Mouse (Mus musculus) thymus, adult 2 months (tissue): ENCODE data around the gene Sdc4. TPM values are rescaled to one million over a fixed set of nuclear protein-coding genes. Genes with fewer than 3 reads are reported as not detected.

ENCODE experiments used
- DNase-seq: peaks from one replicate; pipeline ENCODE4 v3.0.0; 2021
- H3K27ac ChIP-seq: fragments of 200-500 bp; 2 replicates; pipeline ENCODE4 v1.5.1; 2012; ENCODE audit warnings: low read length, control low read depth; ENCODE audit not compliant: control insufficient read depth, insufficient read depth
- H3K27me3 ChIP-seq: fragments of 200-500 bp; 2 replicates; pipeline ENCODE4 v1.6.1; 2012; ENCODE audit warnings: mild to moderate bottlenecking, low read length, moderate library complexity, mixed read lengths; ENCODE audit not compliant: control insufficient read depth, insufficient read depth
- H3K36me3 ChIP-seq: fragments of 200-500 bp; 2 replicates; pipeline ENCODE4 v1.6.1; 2012; ENCODE audit warnings: mild to moderate bottlenecking, low read length, moderate library complexity; ENCODE audit not compliant: control insufficient read depth, insufficient read depth
- H3K4me1 ChIP-seq: fragments of 200-500 bp; replicated peaks from 2 replicates; pipeline ENCODE4 v1.6.1; 2012; ENCODE audit warnings: low read length; ENCODE audit not compliant: control insufficient read depth, insufficient read depth
- H3K4me3 ChIP-seq: fragments of 200-500 bp; 2 replicates; pipeline ENCODE4 v1.5.1; 2012; ENCODE audit warnings: mild to moderate bottlenecking, low read length, control low read depth, moderate library complexity; ENCODE audit not compliant: control insufficient read depth, insufficient read depth
- CTCF ChIP-seq: fragments of 200-500 bp; IDR thresholded peaks from 2 replicates; pipeline ENCODE4 v1.5.1; 2012; ENCODE audit warnings: mild to moderate bottlenecking, control low read depth, low read length, moderate library complexity, borderline replicate concordance; ENCODE audit not compliant: control insufficient read depth, poor library complexity, insufficient read depth; ENCODE audit errors: extremely low read depth
- POLR2A ChIP-seq: fragments of 200-500 bp; IDR thresholded peaks from 2 replicates; pipeline ENCODE4 v1.6.1; 2012; ENCODE audit warnings: mild to moderate bottlenecking, low read length, control low read depth, moderate library complexity; ENCODE audit not compliant: control insufficient read depth, poor library complexity, insufficient read depth; ENCODE audit errors: extremely low read depth
- WGBS: fragments of 180-500 bp; shearing (Covaris S2); methylation state at CpG from one replicate; pipeline ENCODE4 v1.1.7; 2018; 5-methylcytosine and 5-hydroxymethylcytosine counted together
- polyA plus RNA-seq: library from polyadenylated mRNA; depleted of rRNA; stranded (reverse); fragments of >200 nt; gene quantifications from 2 replicates; pipeline ENCODE4 v1.2.3, GENCODE M21; 2012

The Sdc4 gene
- polyA plus RNA-seq, 1 experiment = 18.6 TPM

- Histone ChIP-seq H3K4me1 (peaks cover 31% of the 10 kb centered on the region), H3K4me3 (no peak overlapping the region), H3K27me3 (no peaks in the 10 kb centered on the region), H3K27ac (no peak overlapping the region), H3K36me3 (no peaks in the 10 kb centered on the region)
- 72% methylated on average over 12 of the region's 12 CpGs for WGBS
- no peak for TF ChIP-seq CTCF
- no peak for TF ChIP-seq POLR2A
- no peak for DNase-seq
Measured at GRCm38 (mm10) chr2:164426121-164426520, 17.6 kb downstream of the Sdc4 start.

DNA sequence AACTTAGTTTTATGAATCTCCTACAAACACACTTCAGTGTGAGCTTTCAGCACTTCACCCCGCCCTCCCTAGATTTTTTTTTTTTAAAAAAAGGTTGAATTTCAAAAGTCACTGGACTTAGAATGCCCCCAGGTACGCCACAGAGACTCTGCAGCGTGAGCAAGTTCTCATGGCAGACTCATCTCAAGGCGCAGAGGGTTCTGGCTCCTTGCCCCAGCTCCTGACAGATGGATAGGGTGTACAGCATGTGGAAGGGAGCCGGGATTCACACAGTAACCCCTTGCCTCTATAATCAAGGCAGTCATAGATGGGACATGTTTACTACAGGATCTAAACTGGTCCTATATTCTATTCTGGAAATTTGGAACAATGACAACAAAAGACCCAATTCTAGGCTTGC lies 18.3 kb downstream of the Sdc4 start:
- TF ChIP-seq POLR2A = no peak
- no peak for TF ChIP-seq CTCF
- no peak overlapping the region for H3K4me3 ChIP-seq
- no peak for DNase-seq
- H3K27ac ChIP-seq = no peak overlapping the region
- WGBS = 95% methylated on average over 5 of the region's 5 CpGs
- H3K27me3 ChIP-seq = no peaks in the 10 kb centered on the region
- H3K36me3 ChIP-seq = no peaks in the 10 kb centered on the region
- peaks cover 31% of the 10 kb centered on the region for H3K4me1 ChIP-seq

GRCm38 (mm10) chr2:164424406-164424805 lies 19.3 kb downstream of the Sdc4 start:
- 96% methylated on average over 8 of the region's 8 CpGs for WGBS
- no peak for DNase-seq
- Histone ChIP-seq H3K4me1 (peaks cover 31% of the 10 kb centered on the region), H3K27ac (no peak overlapping the region), H3K4me3 (no peak overlapping the region), H3K36me3 (no peaks in the 10 kb centered on the region), H3K27me3 (no peaks in the 10 kb centered on the region)
- TF ChIP-seq POLR2A = no peak
- TF ChIP-seq CTCF = no peak

GRCm38 (mm10) chr2:164423464-164423863 lies 20.2 kb downstream of the Sdc4 start:
- H3K36me3 ChIP-seq = no peaks in the 10 kb centered on the region
- H3K4me3 ChIP-seq = no peak overlapping the region
- peaks cover 36% of the 10 kb centered on the region for H3K4me1 ChIP-seq
- H3K27me3 ChIP-seq = no peaks in the 10 kb centered on the region
- DNase-seq = no peak
- 93% methylated on average over 11 of the region's 11 CpGs for WGBS
- no peak for TF ChIP-seq POLR2A
- TF ChIP-seq CTCF = no peak
- peak overlapping the region; percentile 96 for H3K27ac ChIP-seq

DNA sequence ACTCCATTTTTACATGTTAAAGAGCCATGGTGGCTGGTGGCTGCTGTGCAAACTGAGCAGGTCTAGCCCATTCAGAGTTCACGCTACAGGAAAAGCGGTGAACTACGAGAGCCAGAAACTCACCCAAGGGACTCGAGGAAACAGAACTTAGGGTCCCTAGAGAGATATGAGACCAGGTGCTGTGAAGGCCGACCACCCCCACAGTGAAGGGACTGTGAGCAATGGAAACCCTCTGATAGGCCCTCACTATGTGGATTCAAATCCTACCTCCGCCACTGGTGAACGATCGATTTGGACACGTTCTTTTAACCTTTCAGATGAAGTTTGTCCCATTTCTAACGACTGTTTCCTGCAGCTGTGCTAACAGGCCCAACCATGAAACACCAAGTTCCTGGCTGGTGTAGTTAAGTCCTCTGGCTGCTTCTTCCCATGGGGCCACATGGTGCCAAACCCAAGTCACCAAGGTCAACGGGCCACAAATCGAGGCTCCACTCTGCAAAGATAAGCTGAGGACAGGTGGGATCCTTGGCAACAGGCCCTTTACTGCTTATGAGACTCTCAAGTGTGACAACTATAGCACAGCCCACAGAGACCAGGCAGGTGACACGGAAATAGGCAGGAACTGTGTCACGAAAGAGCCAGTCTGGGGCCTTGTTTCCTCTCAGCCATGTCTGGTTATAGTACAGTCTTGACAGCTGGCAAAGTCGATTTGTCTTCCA lies 20.9 kb downstream of the Sdc4 start:
- Histone ChIP-seq H3K27me3 (no peaks in the 10 kb centered on the region), H3K36me3 (no peaks in the 10 kb centered on the region), H3K4me1 (peaks cover 40% of the 10 kb centered on the region), H3K27ac (peak overlapping the region; percentile 96), H3K4me3 (no peak overlapping the region)
- 50% methylated on average over 15 of the region's 15 CpGs for WGBS
- no peak for TF ChIP-seq POLR2A
- no peak for TF ChIP-seq CTCF
- no peak for DNase-seq

DNA sequence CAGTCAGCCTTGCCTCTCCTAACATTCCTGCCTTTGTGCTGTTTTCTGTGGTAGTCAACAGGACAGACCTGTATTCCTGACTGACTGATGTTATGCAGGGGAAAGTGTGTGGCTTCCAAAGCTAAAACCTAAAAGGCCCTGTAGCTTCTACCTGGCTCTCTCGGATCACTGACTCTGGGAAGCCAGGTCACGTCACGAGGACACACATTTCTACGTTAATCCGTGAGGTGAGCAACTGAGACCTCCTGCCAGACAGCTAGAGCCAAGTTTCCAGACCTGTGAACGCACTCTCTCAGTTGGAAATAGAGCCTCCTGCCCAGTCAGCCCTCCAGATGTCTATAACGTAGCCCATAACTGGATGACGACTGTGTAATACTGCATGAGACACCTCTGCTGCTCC lies 21.7 kb downstream of the Sdc4 start:
- WGBS = 93% methylated on average over 8 of the region's 8 CpGs
- no peak for DNase-seq
- Histone ChIP-seq H3K4me3 (no peak overlapping the region), H3K4me1 (peaks cover 42% of the 10 kb centered on the region), H3K36me3 (no peaks in the 10 kb centered on the region), H3K27me3 (no peaks in the 10 kb centered on the region), H3K27ac (peak overlapping the region; percentile 96)
- TF ChIP-seq CTCF (no peak), POLR2A (no peak)

DNA sequence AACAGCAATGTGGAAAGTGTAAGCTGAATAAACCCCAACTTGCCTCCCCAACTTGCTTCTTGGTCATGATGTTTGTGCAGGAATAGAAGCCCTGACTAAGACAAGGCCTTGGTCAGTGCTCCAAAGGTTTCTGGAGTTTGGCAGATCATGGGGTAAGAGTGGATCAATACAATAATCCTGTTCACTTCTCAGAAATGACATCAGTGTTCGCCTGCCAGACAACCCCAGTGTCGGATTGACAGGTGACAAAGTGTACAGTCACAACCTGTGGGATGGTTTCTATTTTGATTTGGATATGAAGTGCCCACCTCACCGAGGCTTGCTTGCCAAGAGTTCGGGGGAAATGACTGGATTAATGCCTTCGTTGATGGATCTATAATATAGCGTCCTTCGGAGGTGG lies 22.4 kb downstream of the Sdc4 start:
- H3K27ac ChIP-seq = no peak overlapping the region
- WGBS = 96% methylated on average over 7 of the region's 7 CpGs
- H3K36me3 ChIP-seq = no peaks in the 10 kb centered on the region
- H3K4me3 ChIP-seq = no peak overlapping the region
- DNase-seq = no peak
- H3K27me3 ChIP-seq = no peaks in the 10 kb centered on the region
- H3K4me1 ChIP-seq = peaks cover 42% of the 10 kb centered on the region
- TF ChIP-seq POLR2A (no peak), CTCF (no peak)

DNA sequence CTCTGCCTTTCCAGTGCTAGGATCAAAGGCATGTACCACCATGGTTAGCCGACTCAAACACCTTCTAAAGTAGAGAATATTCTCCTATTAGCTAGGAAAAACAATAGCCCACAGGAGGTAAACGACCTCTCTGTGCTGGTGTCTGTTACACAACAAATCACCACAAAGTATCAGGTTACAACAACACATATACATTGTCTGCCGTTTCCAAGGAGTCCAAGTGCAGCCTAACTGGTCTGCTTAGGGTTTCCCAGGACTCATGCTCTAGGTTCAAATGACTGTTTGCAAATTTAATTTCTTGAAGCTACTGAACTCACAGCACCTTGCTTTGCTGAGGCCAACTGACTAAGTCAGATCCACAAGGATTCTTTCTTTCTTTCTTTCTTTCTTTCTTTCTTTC lies 24.2 kb downstream of the Sdc4 start:
- H3K27ac ChIP-seq = no peak overlapping the region
- no peak for DNase-seq
- peaks cover 37% of the 10 kb centered on the region for H3K4me1 ChIP-seq
- TF ChIP-seq CTCF = no peak
- TF ChIP-seq POLR2A = no peak
- no peaks in the 10 kb centered on the region for H3K36me3 ChIP-seq
- H3K4me3 ChIP-seq = no peak overlapping the region
- H3K27me3 ChIP-seq = no peaks in the 10 kb centered on the region; the same call in 1 of the 2 replicates
- 58% methylated on average over 3 of the region's 3 CpGs for WGBS
